Mouse (Mus musculus): Measurements from ENCODE around the gene Dock1.

Gene Dock1

GRCm38 (mm10) chr7:134670312-134671002, at the start of gene Dock1:
Dock1 (plus strand) TSS chr7:134670654.
- peak; percentile 16 for DNase-seq (ENCODE audit: low read depth, low spot score)

- DNase-seq (ENCODE audit: low read depth, low spot score), result no peak
Measured at GRCm38 (mm10) chr7:134627906-134628305, 42.5 kb upstream of the Dock1 start.

- DNase-seq (ENCODE audit: low read depth, low spot score), result no peak
Measured at GRCm38 (mm10) chr7:134650246-134650830, 20.1 kb upstream of the Dock1 start.

- no peak for DNase-seq (ENCODE audit: low read depth, low spot score)
Measured at GRCm38 (mm10) chr7:134651071-134651470, 19.4 kb upstream of the Dock1 start.

GRCm38 (mm10) chr7:134663241-134663640, 7.2 kb upstream of the Dock1 start:
- DNase-seq (ENCODE audit: low read depth, low spot score), result no peak

- DNase-seq (ENCODE audit: low read depth, low spot score), result no peak
Measured at GRCm38 (mm10) chr7:134665642-134666282, 4.7 kb upstream of the Dock1 start.

GRCm38 (mm10) chr7:134667271-134667702, 3.2 kb upstream of the Dock1 start:
- no peak for DNase-seq (ENCODE audit: low read depth, low spot score)

GRCm38 (mm10) chr7:134669474-134670311, 761 bp upstream of the Dock1 start:
- no peak for DNase-seq (ENCODE audit: low read depth, low spot score)

GRCm38 (mm10) chr7:134671003-134671461, 578 bp downstream of the Dock1 start:
- no peak for DNase-seq (ENCODE audit: low read depth, low spot score)

GRCm38 (mm10) chr7:134671467-134671901, 1.0 kb downstream of the Dock1 start:
- no peak for DNase-seq (ENCODE audit: low read depth, low spot score)

- DNase-seq (ENCODE audit: low read depth, low spot score), result no peak
Measured at GRCm38 (mm10) chr7:134673135-134673534, 2.7 kb downstream of the Dock1 start.

GRCm38 (mm10) chr7:134673952-134674351, 3.5 kb downstream of the Dock1 start:
- no peak for DNase-seq (ENCODE audit: low read depth, low spot score)

- no peak for DNase-seq (ENCODE audit: low read depth, low spot score)
Measured at GRCm38 (mm10) chr7:134677852-134678251, 7.4 kb downstream of the Dock1 start.

- DNase-seq (ENCODE audit: low read depth, low spot score), result no peak
Measured at GRCm38 (mm10) chr7:134679314-134680158, 9.1 kb downstream of the Dock1 start.

- no peak for DNase-seq (ENCODE audit: low read depth, low spot score)
Measured at GRCm38 (mm10) chr7:134680161-134680560, 9.7 kb downstream of the Dock1 start.

GRCm38 (mm10) chr7:134681729-134682527, 11.5 kb downstream of the Dock1 start:
- no peak for DNase-seq (ENCODE audit: low read depth, low spot score)

- no peak for DNase-seq (ENCODE audit: low read depth, low spot score)
Measured at GRCm38 (mm10) chr7:134688332-134688731, 17.9 kb downstream of the Dock1 start.

- DNase-seq (ENCODE audit: low read depth, low spot score), result no peak
Measured at GRCm38 (mm10) chr7:134690118-134690517, 19.7 kb downstream of the Dock1 start.

- DNase-seq (ENCODE audit: low read depth, low spot score), result no peak
Measured at GRCm38 (mm10) chr7:134690806-134691205, 20.4 kb downstream of the Dock1 start.

- DNase-seq (ENCODE audit: low read depth, low spot score), result no peak
Measured at GRCm38 (mm10) chr7:134693325-134693724, 22.9 kb downstream of the Dock1 start.

Measured in brain, embryonic 18.5 days (tissue).